Mouse (Mus musculus): Measurements from ENCODE around the gene Btbd17.

The Btbd17 gene

DNA sequence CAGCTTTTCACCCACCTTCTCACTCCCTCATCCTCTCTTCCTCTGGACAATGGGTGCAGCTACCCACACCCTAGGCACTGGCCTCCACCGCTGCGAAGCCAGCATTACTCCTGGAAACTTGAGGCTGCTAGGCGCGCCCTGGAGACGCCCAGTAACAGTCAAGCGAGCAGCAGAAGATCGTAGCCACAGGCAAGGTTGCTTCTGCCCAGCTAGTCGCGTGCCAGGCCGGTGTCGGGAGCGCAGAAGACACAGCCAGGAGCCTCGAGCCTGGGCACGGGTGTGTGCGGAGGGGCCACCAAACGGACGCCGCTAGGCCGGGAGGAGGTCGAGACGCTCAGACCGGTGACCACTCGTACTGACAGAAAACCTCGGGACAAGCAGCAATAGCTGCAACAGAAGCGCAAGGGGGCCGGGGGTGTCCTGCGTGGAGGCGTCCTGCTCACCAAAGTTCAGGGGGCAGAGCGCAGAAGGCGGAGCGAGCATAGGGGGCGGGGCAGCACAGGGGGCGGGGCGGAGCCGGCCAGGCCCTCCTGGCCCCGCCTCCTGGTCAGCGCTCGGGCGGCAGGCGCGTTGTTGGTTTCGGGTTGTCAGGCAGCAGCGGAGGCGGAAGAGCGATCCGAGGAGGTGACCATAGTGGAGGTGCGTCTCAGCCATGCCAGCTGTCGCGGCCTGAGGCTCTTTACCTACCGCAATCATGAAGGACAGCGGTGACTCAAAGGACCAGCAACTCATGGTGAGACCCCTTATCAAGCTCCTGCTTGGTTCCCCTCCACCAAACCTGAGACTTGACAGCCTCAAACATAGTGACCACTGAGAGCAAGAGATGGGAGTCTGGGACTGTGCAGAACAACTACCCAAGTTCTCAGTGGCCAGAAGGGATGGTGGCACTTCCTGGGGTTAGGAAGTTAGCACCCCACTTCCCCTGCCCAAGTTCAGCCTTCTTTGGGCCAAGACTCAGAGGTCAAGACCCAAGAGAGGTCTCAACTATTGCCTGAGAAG, 30.6 kb downstream of the Btbd17 start, which contains the start of gene Kif19a:
Kif19a (plus strand) TSS at position 569 of the 999 bp plus-strand sequence.
- DNase-seq (ENCODE audit: inconsistent ontology term), result peak; percentile 77

DNA sequence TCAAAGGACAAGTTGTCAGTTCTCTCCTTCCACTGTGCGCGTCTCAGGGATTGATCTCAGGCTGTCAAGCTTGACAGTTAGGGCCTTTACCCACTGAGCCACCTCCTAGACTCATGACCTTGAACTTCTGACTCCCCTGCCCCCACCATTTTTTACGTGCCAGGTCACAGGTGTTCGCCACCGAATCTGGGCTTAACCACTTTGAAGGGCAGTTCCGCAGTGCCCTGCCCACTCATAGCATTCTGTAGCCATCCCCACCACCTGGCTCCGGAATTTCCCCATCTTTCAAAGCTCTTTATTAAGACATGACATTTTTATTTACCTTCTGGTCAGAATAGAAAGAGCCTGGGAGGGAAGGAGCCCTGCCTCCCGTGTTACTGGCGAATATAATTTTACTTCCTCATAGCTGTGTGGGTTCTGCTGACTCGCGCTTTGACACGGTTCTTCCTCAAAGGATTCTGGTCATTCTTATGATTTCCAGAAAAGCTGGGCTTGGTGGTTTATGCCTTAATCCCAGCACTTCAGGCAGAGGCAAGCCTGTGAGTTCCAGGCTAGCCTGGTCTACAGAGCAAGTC, 48.1 kb downstream of the Btbd17 start:
- DNase-seq (ENCODE audit: inconsistent ontology term), result no peak

DNA sequence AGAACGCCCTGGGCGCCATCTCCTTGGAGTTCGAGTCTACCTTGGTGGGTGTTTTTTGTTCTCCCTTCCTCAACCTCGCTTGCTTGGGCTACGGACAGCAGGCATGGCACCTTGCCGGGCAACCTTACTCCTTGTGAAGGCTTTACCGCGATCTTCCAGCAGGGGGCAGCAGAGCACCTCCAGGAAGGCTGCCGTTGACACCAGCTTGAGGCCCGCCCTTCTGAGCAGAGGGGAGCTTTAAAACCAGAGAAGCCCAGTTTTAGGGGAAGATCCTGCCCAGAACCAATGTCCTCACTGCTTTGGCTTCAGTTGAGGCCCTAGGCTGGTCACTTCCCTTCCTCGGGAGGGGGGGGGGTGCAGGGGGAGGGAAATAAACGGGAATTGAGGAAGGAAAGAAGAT, 50.6 kb downstream of the Btbd17 start:
- peak; percentile 81 for DNase-seq (ENCODE audit: inconsistent ontology term)

DNA sequence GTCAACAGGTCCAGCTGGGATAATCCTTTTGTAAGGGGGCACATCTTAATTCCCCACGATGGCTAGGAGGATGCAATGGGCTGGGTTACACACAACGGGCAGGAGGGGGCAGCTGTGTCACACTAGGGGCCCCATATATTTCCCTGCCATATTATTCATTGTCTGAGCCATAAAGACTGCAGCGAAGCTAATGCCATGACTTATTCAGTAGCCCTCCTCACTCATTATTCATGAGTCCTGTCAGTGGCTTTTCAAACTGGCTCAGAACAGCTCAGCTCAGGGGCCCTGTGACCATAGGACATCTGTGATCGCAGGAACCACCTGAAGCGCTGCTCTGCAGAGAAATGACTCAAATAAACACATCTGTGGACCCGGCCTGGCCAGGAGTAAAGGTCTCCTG, 54.3 kb downstream of the Btbd17 start:
- DNase-seq (ENCODE audit: inconsistent ontology term), result no peak

Data from Muller cell, postnatal 12 days (primary cell).